Mouse (Mus musculus) CH12.LX (cell line): Measurements from ENCODE around the gene Pkd2l1.

Source experiments
- CHD2 ChIP-seq: IDR thresholded peaks from 2 replicates; pipeline ENCODE4 v1.6.1; 2011; ENCODE audit warnings: low read length, improper control_type of control experiment
- CTCF ChIP-seq, 2 experiments: IDR thresholded peaks in 1 of 2; conservative IDR thresholded peaks in 1 of 2; 2 replicates each; pipeline ENCODE4 v1.5.1; 2011 to 2012; ENCODE audit warnings: low read depth in 2 of 2, low read length in 2 of 2, improper control_type of control experiment in 1 of 2, inconsistent platforms in 1 of 2, mild to moderate bottlenecking in 1 of 2, moderate library complexity in 1 of 2
- ELF1 ChIP-seq: IDR thresholded peaks from 2 replicates; pipeline ENCODE4 v1.6.1; 2014; ENCODE audit warnings: low read depth, mild to moderate bottlenecking, inconsistent platforms, low read length, improper control_type of control experiment
- GABPA ChIP-seq: IDR thresholded peaks from 2 replicates; pipeline ENCODE4 v1.6.1; 2012; ENCODE audit warnings: low read depth, low read length, improper control_type of control experiment, inconsistent platforms; ENCODE audit not compliant: insufficient replicate concordance
- NRF1 ChIP-seq: IDR thresholded peaks from 2 replicates; pipeline ENCODE4 v1.6.1; 2014; ENCODE audit warnings: low read depth, mild to moderate bottlenecking, inconsistent platforms, low read length, improper control_type of control experiment, moderate library complexity
- RAD21 ChIP-seq: IDR thresholded peaks from 2 replicates; pipeline ENCODE4 v1.6.1; 2011; ENCODE audit warnings: low read depth, mild to moderate bottlenecking, low read length, improper control_type of control experiment, moderate library complexity
- ZMIZ1 ChIP-seq: IDR thresholded peaks from 2 replicates; pipeline ENCODE4 v1.6.1; 2012; ENCODE audit warnings: low read depth, mild to moderate bottlenecking, inconsistent platforms, low read length, improper control_type of control experiment

- TF ChIP-seq GABPA: no peak
- TF ChIP-seq RAD21: no peak
- no peak for TF ChIP-seq ZMIZ1
- no peak for TF ChIP-seq CTCF (conservative IDR thresholded peaks at IDR 0.05 in 1 of 2, IDR thresholded peaks at IDR 0.05 in 1 of 2; ENCODE audit: low read depth in 2 of 2, low read length in 2 of 2)
- no peak for TF ChIP-seq ELF1
- no peak for TF ChIP-seq CHD2
- no peak for TF ChIP-seq NRF1
Measured at GRCm38 (mm10) chr19:44100840-44101239, 91.4 kb downstream of the Pkd2l1 start.
